ENCODE assay signal across 10 mouse cellular contexts in genomic region chr17:71962746-71963145, GRCm38 (mm10).
DNase-seq lines count a peak whose midpoint lies in the region.
"Had no signal": no experiment of that assay in that cellular context is flagged by ENCODE, and none has a peak within 500 bp of the region (broad histone marks: within the 10 kb centered on the region; RNA-seq: fewer than 3 reads in every experiment).

No protein-coding gene starts in this region.

- peak; percentile 25 to 36 for DNase-seq in cerebellum, postnatal 14 days
- no peak for DNase-seq in cerebellum, adult 11-12 months
- DNase-seq in left cerebral cortex, adult 18-20 months (ENCODE audit: low spot score in 2 of 2): peak; percentile 7 to 12
- DNase-seq in left cerebral cortex, adult 9 months (ENCODE audit: low spot score in 2 of 2): no peak
- peak; percentile 30 for DNase-seq in layer of hippocampus, adult 9-11 months
- peak; percentile 93 for DNase-seq in retina, postnatal 1 day
- DNase-seq in adrenal gland, adult 8-10 months: no peak
- no peak for DNase-seq in c-Kit-positive CD71-positive TER-119-positive erythroid progenitor cells, embryonic 14.5 days (ENCODE audit: low spot score)
- DNase-seq: liver, embryonic 13.5 days; thymus, adult 18-20 months had no signal

Comparison
In these comparisons a context has a peak if more than half of its experiments do, and no peak if none do; other contexts are left out.
1. DNase-seq: peak in cerebellum, postnatal 14 days (2 of 2), left cerebral cortex, adult 18-20 months (2 of 2), layer of hippocampus, adult 9-11 months (single experiment) and retina, postnatal 1 day (single experiment); none in cerebellum, adult 11-12 months (single experiment), left cerebral cortex, adult 9 months (0 of 2), adrenal gland, adult 8-10 months (single experiment) and c-Kit-positive CD71-positive TER-119-positive erythroid progenitor cells, embryonic 14.5 days (single experiment).